Mouse (Mus musculus) kidney, adult 8-10 months (tissue): ENCODE data around the gene Bod1l.

ENCODE experiments used
- DNase-seq, 2 experiments: peaks; one replicate each; pipeline ENCODE4 v3.0.0; 2022

Gene Bod1l

GRCm38 (mm10) chr5:41794434-41794833 lies 49.7 kb downstream of the Bod1l start:
- DNase-seq: no peak

- peak; percentile 3 to 20 for DNase-seq
These were observed 53.6 kb downstream of the Bod1l start for GRCm38 (mm10) chr5:41790517-41790916.

- DNase-seq: no peak
These were observed 55.2 kb downstream of the Bod1l start for GRCm38 (mm10) chr5:41788877-41789276.

GRCm38 (mm10) chr5:41781890-41782289 lies 62.2 kb downstream of the Bod1l start:
- no peak for DNase-seq

- DNase-seq: no peak
These were observed 64.1 kb downstream of the Bod1l start for GRCm38 (mm10) chr5:41780026-41780425.

- no peak for DNase-seq
These were observed 68.4 kb downstream of the Bod1l start for GRCm38 (mm10) chr5:41775728-41776127.

- DNase-seq: no peak
These were observed 68.8 kb downstream of the Bod1l start for GRCm38 (mm10) chr5:41775273-41775672.

GRCm38 (mm10) chr5:41768382-41769040 lies 75.6 kb downstream of the Bod1l start:
- peak; percentile 67 to 91 for DNase-seq

- DNase-seq: no peak
These were observed 76.6 kb downstream of the Bod1l start for GRCm38 (mm10) chr5:41767296-41768200.

GRCm38 (mm10) chr5:41766406-41767010 lies 77.6 kb downstream of the Bod1l start:
- no peak for DNase-seq

GRCm38 (mm10) chr5:41765626-41766405 lies 78.3 kb downstream of the Bod1l start:
- DNase-seq: no peak

GRCm38 (mm10) chr5:41763731-41764721 lies 80.1 kb downstream of the Bod1l start, which contains the start of gene Nkx3-2:
Nkx3-2 (minus strand) TSS chr5:41764501.
- no peak for DNase-seq

- DNase-seq: no peak
These were observed 81.0 kb downstream of the Bod1l start for GRCm38 (mm10) chr5:41762947-41763730.

GRCm38 (mm10) chr5:41762141-41762946 lies 81.8 kb downstream of the Bod1l start:
- no peak for DNase-seq

- DNase-seq: no peak
These were observed 82.5 kb downstream of the Bod1l start for GRCm38 (mm10) chr5:41761509-41762140.

- DNase-seq: no peak
These were observed 83.1 kb downstream of the Bod1l start for GRCm38 (mm10) chr5:41760831-41761508.

GRCm38 (mm10) chr5:41760071-41760470 lies 84.0 kb downstream of the Bod1l start:
- no peak for DNase-seq
